Mouse (Mus musculus): Measurements from ENCODE around the gene Kcnk4. TPM values are rescaled to one million over a fixed set of nuclear protein-coding genes. Genes with fewer than 3 reads are reported as not detected.

Kcnk4 gene
- total RNA-seq, 2 experiments from 2014 or later, result 0.11 TPM; not detected in 1

DNA sequence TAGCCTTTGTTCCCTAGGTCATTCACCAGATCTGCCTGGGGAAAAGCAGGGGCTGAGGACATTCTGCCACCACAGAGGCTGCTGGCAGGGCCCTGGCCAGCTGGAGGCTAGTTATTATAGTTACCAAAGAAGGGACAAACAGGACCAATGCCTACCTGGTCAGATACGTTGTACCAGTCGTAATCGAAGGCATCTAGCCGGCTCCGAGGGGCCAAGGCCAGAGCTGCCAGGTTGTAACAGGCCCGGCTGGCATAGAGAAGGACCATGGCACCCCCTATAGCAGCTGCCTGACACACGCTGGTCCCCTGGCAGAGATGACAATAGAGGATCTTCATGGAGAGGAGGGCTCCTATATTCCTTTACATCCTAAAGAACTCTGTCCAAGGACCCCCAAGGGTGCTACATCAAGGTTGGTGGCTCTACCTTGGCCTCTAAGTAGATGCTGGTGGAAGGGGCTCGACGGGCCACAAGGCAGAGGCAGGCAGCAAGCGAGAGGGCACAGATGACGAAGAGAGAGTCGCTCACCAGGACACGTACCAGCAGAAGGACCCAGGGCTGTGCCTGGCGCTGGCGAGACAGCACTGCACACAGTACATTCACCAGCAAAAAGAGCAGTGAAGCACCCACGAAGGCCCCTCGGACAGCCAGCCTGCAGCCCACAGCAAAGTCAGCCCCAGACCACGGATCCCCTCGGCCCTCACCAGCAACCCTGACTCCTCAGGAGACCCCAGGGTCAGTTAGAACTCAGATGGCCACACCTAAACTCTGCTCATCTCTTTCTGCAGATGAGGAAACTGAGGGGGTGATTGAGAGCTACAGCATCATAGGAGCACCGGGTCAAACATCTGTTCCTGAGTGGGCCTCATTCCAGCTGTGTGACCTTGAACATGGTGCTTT lies 5.0 kb upstream of the Kcnk4 start:
- no peak for ATAC-seq (ENCODE audit: poor library complexity, severe bottlenecking)

DNA sequence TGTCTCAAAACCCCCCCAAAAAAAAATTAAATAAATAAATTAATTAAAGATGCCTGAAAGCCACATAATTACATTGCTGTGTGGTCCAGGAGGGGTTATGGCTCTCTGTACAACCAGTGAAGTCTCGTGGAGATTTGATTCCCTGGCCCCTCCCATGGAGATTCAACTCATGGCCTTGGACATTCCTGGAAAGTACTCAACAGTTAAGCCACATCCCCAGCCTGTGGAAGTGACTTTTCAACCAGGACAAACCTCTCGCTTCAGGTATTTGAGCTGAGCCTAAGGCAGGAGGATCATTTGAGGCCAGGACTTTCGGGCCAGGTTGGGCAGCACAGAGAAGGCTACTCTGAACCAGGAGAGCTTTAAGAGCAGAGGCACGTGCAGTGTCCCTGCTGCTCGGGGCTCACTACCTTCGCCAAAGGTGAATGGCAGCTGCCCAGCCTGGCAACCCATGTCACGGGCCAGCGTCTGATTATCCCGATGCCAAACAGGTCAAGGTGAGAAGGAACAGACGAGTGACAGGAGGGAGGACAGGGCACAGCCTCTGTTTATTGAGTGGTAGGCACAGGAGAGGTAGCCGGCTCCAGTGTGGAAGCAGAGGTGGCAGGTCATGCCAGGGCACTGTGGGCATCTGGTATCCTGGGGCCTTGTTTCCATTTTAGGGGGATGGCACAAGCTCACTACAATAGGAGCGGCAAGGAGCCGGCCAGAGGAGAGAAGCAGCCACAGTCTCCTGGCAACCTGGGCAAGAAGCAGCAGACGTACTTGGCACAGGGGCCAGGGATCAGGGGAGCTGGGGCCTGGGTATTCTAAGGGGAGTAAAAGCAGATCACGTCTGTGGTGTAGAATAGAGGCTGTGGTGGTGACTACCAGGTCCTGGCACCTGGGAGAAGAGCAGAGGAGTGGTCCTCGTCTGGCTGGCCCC lies 3.5 kb upstream of the Kcnk4 start:
- ATAC-seq (ENCODE audit: poor library complexity, severe bottlenecking), result no peak

DNA sequence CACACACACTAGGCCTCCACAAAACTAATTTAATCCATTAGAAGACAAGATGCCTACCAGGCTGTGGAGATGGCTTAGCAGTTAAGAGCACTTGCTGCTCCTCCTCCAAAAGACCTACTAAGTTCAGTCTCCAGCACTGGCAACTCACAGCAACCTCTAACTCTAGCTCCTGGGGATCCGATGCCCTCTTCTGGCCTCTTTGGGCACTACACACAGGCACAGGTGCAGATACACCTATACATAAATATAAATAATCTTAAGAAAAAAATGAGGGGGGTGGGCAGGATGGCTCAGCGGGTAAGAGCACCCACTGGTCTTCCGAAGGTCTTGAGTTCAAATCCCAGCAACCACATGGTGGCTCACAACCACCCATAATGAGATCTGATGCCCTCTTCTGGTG lies 2.0 kb upstream of the Kcnk4 start:
- ATAC-seq (ENCODE audit: poor library complexity, severe bottlenecking), result peak; percentile 43; the same call in 1 of the 2 replicates

DNA sequence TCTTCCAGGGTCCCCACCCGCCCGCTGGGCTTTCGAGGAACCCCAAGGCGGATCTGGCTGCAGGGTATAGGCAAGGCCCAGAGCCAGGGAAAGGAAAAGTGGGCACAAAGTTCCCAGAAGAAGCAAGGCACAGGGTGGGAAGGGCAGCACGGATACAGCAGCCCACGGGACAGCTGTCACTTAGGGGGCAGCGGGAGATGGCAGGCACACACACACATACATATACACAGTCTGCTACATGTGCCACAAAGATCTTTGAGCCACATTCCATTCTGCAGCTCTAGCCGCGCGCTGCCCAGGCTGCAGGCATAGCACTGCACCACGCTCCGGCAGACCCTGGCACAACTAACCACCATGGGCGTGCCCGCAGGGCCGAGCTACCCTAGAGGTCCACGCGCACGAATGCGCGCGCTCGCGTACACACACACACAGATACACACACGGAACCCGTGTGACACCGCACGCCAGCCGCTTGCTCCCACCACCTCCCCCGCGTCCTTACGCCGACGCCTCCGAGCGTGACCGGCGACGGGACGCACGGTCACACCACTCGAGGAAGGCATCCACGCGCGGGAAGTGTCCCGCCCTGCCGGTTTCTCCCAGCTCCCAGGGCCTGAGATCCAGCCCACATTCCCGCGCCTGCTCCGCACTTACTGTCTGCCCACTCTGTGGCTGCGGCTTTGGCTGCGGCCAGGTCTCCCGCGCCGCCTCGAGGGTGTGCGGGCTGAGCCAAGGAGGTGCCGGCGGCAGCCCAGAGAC lies 700 bp downstream of the Kcnk4 start:
- peak; percentile 27; the same call in 1 of the 2 replicates for ATAC-seq (ENCODE audit: poor library complexity, severe bottlenecking)

DNA sequence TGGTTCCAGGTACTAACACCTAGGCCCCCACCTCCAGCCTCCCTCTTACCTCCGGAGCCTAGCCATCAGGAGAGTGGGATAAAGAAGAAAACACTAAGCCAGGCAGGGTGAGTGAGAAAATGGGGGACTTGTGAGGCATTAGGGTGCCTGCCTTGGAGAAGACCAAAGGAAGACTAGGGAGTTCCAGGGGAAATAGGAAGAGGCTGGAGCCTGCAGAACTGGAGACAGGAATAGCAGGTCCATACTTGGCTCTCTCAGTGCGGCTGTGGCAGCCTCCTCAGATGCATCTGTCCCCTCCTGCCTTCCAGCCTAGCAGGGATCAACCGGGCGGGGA lies 1.2 kb downstream of the Kcnk4 start:
- ATAC-seq (ENCODE audit: poor library complexity, severe bottlenecking), result no peak

DNA sequence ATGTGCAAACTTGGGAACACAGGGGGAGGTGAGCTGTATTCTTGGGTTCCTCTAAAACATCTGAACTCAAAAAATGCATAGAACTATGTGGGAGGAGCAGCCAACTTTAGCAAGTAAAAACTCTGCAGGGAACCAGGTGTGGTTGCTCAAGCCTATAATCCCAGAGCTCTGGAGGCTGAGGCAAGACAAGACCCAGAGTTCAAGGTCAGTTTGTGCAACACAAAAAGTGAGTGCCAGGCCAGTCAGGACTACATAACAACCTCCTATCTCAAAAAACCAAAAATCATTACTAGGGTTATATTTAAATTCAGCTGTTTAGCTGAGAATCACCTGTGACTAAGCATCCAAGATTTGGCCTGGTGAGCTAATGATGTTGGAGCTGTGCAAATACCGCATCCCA lies 2.3 kb downstream of the Kcnk4 start:
- no peak for ATAC-seq (ENCODE audit: poor library complexity, severe bottlenecking)

DNA sequence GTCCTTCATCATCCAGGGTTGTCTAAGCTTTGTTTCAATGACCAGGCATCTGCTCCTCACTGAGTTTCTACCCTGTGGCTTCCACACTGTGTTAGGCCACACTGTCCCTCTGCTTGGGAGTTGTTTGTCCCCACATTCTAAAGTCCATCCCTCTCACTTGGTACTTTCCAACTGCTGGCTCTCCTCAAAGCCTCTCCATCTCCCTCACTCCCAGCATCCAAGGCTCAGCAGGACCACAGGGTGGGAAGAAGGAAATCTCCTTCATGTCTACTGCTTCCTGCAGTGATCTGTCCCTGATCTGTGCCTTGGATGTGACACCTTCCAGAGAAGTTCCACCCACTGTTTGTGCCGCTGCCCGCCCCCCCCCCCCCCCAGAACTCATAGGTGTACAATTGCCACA lies 3.3 kb downstream of the Kcnk4 start:
- ATAC-seq (ENCODE audit: poor library complexity, severe bottlenecking), result no peak

DNA sequence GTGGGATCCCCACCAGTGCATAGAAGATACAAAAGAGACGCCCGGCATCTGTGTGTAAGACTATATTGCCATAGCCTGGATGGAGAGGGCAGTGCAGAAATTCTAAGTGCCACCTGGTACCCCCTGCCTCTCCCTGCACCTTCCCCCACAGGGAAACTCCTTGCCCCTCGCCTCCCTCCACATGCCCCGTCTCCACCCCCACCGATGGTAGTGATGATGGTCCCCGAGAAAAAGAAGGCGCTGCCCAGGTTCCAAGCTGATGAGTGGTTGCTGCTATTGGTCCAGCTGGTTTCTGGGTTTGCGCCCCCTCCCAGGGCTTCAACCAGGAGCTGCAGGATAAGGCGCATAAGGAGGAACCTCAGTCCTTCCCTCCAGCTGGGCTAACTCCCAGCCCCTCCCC lies 6.2 kb downstream of the Kcnk4 start:
- ATAC-seq (ENCODE audit: poor library complexity, severe bottlenecking), result no peak

DNA sequence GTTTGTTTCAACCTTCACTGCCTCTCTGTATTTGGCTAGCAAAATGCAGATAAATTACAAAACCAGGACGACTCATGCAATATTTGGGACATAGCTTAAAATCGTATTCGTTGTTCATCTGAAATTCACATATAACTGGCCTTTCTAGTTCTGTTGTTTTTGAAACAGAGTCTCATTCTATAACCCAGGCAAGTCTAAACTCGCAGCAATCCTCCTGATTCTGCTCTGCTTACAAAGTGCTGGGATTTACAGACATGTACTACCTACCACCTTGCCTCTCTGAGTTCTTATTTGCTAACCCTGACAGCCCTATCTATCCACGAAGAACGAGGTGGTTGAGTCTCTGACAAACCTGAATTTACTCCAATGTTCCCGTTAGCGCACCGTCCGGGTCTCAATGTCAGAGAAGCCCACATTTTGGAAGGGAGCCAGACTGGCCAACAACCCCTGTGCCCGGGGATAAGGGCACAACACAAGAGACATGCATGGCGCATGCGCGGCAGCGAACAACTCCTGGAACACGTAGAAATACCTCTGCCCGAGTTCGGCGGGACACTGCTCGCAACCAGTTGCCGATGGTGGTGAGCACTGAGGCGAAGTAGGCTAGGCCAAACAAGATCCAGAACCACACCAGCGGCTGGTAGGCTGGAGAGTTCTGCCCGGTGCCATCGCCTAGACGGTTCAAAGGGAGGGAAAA lies 7.6 kb downstream of the Kcnk4 start:
- no peak for ATAC-seq (ENCODE audit: poor library complexity, severe bottlenecking)

DNA sequence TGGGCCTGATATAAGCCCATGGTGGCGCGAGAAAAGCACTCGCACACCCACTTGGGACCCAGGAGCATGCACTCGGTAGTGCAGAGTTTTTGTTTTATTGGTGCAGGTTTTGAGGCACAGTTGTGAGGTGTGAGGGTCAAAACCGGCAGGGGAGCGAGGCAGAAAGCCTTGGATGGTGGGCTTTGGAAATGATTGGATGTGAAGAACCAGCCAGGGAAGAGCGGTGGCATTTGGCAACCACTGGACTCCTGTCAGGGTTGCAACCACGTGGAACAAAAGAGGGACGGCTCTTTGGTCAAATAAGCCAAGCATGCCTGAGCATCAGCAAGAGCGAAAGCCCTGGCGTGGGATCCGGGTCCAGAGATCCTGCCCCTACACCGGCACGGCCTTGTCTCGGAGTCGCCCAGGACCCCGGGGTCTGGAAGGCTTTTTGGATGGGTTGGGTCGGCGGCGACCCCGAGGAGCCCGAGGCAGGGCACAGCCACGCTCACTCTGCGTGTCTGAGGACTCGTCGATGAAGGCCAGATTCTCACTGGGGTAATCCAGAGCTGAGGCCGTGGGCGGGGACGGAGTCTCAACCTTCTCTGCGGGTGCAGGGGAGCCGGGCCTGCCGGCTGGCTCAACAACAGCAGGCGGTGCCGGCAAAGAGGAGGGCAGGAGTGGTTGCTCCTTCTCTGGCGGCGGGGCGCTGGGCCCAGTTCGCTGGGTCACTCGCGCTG lies 8.5 kb downstream of the Kcnk4 start:
- ATAC-seq (ENCODE audit: poor library complexity, severe bottlenecking), result no peak

DNA sequence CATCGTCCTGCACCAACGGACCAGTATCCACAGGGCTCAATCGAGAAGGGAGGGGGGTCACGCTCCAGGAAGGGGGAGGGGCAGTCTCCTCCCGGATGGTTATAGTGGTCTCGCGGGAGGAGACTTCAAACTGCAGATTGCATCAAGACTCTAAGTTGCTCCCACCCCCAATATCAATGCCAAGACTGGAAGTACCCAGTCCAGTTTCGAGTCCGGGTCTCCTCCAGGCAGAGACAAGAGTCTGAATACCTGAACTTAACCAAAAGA lies 9.1 kb downstream of the Kcnk4 start, which contains the start of gene Catsperz:
Gene Catsperz (minus strand): TSS at position 74 of the 267 bp plus-strand sequence.
- no peak for ATAC-seq (ENCODE audit: poor library complexity, severe bottlenecking)

DNA sequence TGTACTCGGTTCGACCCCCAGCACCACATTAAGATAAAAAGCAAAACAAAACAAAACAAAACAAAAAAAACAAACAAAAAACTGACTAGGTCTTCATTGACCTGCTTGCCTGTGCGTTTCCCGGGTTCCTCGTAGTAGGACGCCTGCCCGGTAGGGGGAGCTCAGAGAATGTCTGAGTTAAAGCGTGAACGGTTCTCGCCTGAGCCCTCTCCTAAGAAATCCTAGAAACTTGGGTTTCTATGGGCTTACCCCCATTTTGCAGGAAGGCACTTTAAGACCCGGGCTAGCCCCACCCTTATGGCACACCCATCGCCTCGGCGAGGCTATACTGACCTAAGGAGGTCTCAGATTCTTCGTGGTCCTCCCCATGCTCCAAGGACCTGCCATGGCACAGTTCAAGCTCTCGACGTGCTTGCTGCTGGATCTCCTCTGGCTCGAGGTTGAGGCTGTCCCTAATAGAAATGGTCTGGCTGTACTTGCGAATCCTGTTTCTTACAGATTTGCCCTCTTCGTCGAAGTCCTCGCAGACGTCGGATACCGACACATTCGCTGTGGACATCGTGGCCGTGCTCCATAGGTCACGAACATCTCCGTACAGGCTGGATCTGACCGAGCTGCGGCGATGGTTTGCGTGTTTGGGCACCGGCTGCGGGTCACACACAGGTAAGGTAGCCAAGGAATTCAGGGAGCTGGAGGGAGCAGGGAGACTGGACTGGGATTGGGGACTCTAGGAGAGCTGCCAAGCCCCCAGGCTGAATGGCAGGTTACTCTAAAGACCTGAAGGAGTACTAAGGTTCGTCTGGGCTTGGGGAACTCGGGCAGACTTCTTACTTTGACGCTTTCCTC lies 9.6 kb downstream of the Kcnk4 start:
- ATAC-seq (ENCODE audit: poor library complexity, severe bottlenecking), result 0 out of 2 replicates have a peak, but pooled peaks have one; percentile 20

DNA sequence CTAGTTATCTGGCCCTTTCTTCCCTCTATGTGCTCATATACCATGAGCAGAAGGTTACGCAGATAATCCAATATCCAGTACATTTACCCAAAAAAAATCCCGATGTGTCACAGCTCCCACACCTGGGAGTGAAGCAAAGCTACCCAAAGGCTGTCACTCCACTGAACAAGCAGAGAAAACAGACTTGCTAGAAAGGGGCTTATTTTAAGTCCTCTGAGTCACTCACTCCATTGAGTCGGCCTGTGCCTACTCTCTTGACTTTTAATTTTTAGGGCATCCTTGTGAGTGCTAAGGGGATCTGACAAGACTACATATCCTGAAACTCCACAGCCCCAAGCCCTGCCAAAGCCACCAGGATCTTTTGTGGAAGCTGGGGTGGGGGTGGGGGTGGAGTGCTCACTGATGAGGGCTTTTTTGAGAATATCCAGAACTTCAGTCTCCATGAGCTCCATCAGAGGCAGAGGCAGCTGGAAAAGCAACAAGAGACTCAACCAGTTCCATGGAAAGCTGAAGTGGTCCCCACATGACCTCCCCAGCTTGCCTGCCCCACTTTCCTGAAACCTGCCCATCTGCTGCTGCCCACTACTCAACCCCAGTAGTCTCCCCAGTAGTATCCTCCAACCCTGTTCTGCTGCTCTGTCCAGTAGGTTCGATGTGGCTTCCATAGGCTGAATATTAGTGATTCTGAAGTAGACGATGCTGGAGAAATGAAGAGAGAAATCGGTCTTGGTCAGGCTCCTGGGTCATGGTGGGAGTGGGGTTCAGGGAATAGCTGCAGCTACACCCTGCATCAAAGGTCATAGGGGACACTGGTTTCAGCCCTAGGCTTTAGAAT lies 11.2 kb downstream of the Kcnk4 start:
- no peak for ATAC-seq (ENCODE audit: poor library complexity, severe bottlenecking)

DNA sequence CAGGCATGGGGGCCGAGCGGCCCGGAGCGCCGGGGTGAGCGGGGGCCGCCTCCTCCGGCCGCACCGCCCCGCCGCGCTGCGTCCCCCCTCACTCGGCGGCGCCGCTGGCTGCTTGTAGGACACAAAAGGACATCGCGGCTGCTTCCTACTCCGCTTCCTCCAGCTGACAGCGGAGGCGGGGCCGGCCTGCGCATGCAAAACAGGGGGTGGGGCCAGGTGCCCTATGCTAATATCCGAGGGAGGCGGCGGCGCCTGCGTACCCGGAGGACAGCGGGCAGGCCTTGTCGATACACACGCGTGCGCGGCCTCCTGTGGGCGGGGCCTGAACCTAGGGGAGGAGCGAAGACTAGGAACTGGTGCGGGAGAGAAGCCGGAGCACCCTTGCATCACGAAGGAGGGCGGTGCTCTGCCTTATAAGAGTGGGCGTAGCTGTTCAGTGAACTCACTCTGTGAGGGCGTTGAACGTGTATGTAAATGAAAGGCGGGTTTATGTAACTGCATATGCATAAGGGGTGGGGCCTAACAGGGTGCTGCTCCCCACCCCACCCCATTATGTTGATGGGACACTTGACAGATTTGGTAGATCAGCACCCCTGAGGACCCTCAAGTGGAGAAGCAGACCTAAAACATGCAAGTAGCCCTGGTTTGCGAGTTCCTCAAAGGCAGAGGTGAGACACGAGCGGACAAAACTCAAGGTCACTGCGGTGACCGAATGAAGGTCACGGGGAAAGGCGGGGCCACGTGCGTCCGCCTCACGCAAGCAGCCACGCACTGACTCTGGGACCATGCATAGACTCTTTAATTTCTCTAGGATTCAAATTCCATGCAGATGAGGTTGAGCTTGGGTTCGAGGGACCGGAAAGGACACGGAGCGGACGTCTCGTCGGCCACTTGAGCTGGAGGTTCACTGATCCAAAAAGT lies 12.4 kb downstream of the Kcnk4 start, which contains the start of gene Esrra:
Gene Esrra (minus strand): TSS at position 167 of the 921 bp plus-strand sequence.
- ATAC-seq (ENCODE audit: poor library complexity, severe bottlenecking), result peak; percentile 91

DNA sequence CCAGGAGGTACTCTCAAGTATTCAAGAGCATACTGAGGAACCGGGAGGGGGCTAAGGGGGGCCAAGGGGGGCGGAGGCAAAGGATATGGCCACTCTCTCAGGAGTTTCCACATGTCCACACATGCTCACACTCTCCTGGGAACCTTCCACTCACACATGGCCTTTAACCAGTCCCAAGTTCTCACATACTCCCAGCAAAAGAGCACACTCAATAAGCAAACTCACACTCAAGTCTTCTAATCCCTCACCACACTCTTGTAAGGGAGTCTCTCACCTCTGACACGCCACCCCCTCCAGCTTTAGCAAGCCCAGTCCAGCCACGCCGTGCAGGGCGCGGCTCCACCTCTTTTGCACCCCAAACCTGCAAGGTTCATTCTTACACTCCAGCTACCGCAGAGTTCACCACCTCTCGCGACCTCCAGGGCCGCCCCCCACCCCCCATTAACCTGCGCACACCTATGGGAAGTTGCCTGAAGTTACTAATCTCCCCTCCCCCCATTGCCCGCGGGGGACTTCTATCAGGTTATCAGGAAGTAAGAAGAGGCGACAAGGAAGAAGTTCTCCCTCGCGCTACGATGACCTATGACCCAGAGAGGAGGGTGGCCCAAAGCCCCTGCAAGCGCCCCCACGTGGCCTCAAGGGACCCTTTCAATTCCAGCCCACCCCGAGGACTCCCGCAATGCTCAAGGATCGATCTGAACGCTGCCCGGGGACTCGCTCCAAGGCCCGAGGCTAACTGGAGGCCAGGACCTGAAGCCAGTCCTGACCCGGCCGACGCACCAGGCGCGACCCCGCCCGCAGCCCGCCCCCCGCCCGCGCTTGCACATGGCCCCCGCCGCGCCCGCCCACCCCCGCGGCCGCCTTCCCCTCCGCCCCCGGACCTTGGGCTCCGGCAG lies 13.3 kb downstream of the Kcnk4 start:
- ATAC-seq (ENCODE audit: poor library complexity, severe bottlenecking), result no peak

All from megakaryocyte, adult 5-6 weeks (primary cell).